20 mouse cellular contexts compared by ENCODE assay signal in genomic region chr1:151778592-151778991, GRCm38 (mm10). TPM values are rescaled to one million over a fixed set of nuclear protein-coding genes. Genes with fewer than 3 reads are reported as not detected.
A peak's percentile ranks its signal among the peaks of the same experiment; 100 is the strongest.
DNase-seq lines count a peak whose midpoint lies in the region; ATAC-seq and TF ChIP-seq lines count a peak whose summit lies in the region.
"Had no signal": no experiment of that assay in that cellular context is flagged by ENCODE, and none has a peak within 500 bp of the region (broad histone marks: within the 10 kb centered on the region; RNA-seq: fewer than 3 reads in every experiment).

No protein-coding gene starts in this region.

- H3K9ac ChIP-seq in kidney, embryonic 14.5 days (ENCODE audit: low read depth, low read length) = no peak overlapping the region
- H3K9ac ChIP-seq in liver, embryonic 13.5 days = no peak overlapping the region
- H3K9ac ChIP-seq in stomach, postnatal 0 days (ENCODE audit: low read length) = no peak overlapping the region
- H3K9ac ChIP-seq: embryonic facial prominence, embryonic 13.5 days; forebrain, embryonic 13.5 days; forebrain, postnatal 0 days; hindbrain, embryonic 13.5 days had no signal

- WGBS in kidney, adult 2 months = 63% methylated on average over 1 of the region's 1 CpGs
- 90% methylated on average over 1 of the region's 1 CpGs for WGBS in kidney, embryonic 14.5 days
- WGBS in liver, embryonic 13.5 days (ENCODE audit: insufficient replicate concordance) = 91% methylated on average over 1 of the region's 1 CpGs
- 0% methylated on average over 1 of the region's 1 CpGs for WGBS in cerebellum, adult 2 months
- WGBS in stomach, postnatal 0 days = 71% methylated on average over 1 of the region's 1 CpGs

- H3K9me3 ChIP-seq in kidney, embryonic 14.5 days (ENCODE audit: control insufficient read depth, low read length) = no peaks in the 10 kb centered on the region
- H3K9me3 ChIP-seq in G1E (replicated peaks) = no peaks in the 10 kb centered on the region
- no peaks in the 10 kb centered on the region for H3K9me3 ChIP-seq in liver, embryonic 13.5 days (replicated peaks)
- no peaks in the 10 kb centered on the region for H3K9me3 ChIP-seq in stomach, postnatal 0 days (ENCODE audit: control insufficient read depth, low read length)
- H3K9me3 ChIP-seq: embryonic facial prominence, embryonic 13.5 days; forebrain, embryonic 13.5 days; heart, embryonic 10.5 days; hindbrain, embryonic 13.5 days had no signal

- no peak for TF ChIP-seq CTCF in kidney, adult 2 months (conservative IDR thresholded peaks at IDR 0.05; ENCODE audit: insufficient read depth, insufficient read length, low read depth, low read length)
- TF ChIP-seq CTCF in G1E (IDR thresholded peaks at IDR 0.05; ENCODE audit: low read depth, low read length) = no peak
- TF ChIP-seq CTCF in cerebellum, adult 2 months (IDR thresholded peaks at IDR 0.05; ENCODE audit: borderline replicate concordance, insufficient read depth, low read depth, low read length) = no peak
- no peak for TF ChIP-seq CTCF in stomach, postnatal 0 days (IDR thresholded peaks at IDR 0.05; ENCODE audit: low read depth)

- no peak overlapping the region for H3K4me3 ChIP-seq in kidney, adult 2 months (ENCODE audit: insufficient read depth, low read depth, low read length)
- no peak overlapping the region for H3K4me3 ChIP-seq in kidney, embryonic 14.5 days (ENCODE audit: low read length)
- no peak overlapping the region for H3K4me3 ChIP-seq in G1E (ENCODE audit: low read depth, low read length)
- H3K4me3 ChIP-seq in liver, embryonic 13.5 days (replicated peaks) = no peak overlapping the region
- no peak overlapping the region for H3K4me3 ChIP-seq in cerebellum, adult 2 months (replicated peaks; ENCODE audit: insufficient read depth, low read depth, low read length)
- no peak overlapping the region for H3K4me3 ChIP-seq in stomach, postnatal 0 days (ENCODE audit: low read depth, low read length)
- H3K4me3 ChIP-seq: embryonic facial prominence, embryonic 13.5 days; forebrain, embryonic 13.5 days; heart, embryonic 10.5 days; hindbrain, embryonic 13.5 days had no signal

- no peak overlapping the region for H3K27ac ChIP-seq in kidney, adult 2 months (ENCODE audit: insufficient read depth, low read depth, low read length)
- H3K27ac ChIP-seq in kidney, embryonic 14.5 days (ENCODE audit: low read depth, low read length) = no peak overlapping the region
- 0 out of 2 replicates have a peak overlapping the region, but pooled peaks have one; percentile 25 for H3K27ac ChIP-seq in liver, embryonic 13.5 days
- no peak overlapping the region for H3K27ac ChIP-seq in cerebellum, adult 2 months (ENCODE audit: insufficient read depth, low read length)
- H3K27ac ChIP-seq in stomach, postnatal 0 days (replicated peaks) = no peak overlapping the region
- H3K27ac ChIP-seq: embryonic facial prominence, embryonic 13.5 days; forebrain, embryonic 13.5 days; heart, embryonic 10.5 days; hindbrain, embryonic 13.5 days had no signal

- TF ChIP-seq POLR2A in kidney, adult 2 months (IDR thresholded peaks at IDR 0.05; ENCODE audit: low read depth, low read length) = no peak
- no peak for TF ChIP-seq POLR2A in cerebellum, adult 2 months (IDR thresholded peaks at IDR 0.05; ENCODE audit: borderline replicate concordance, insufficient read depth, low read length)

- TF ChIP-seq EP300 in stomach, postnatal 0 days (optimal IDR thresholded peaks at IDR 0.05) = no peak

- ATAC-seq in kidney, embryonic 14.5 days (ENCODE audit: low FRiP score, low TSS enrichment) = no peak
- peak; percentile 8; the same call in 1 of the 2 replicates for ATAC-seq in G1E (ENCODE audit: extremely low read depth, insufficient number of reproducible peaks, low FRiP score, poor library complexity, severe bottlenecking)
- ATAC-seq in liver, embryonic 13.5 days (ENCODE audit: low read depth) = peak; percentile 58
- ATAC-seq in stomach, postnatal 0 days (ENCODE audit: low FRiP score, low TSS enrichment) = no peak
- ATAC-seq: forebrain, embryonic 13.5 days; forebrain, postnatal 0 days; intestine, embryonic 16.5 days had no signal

- H3K4me1 ChIP-seq in kidney, adult 2 months (ENCODE audit: control insufficient read depth, insufficient read depth, low read length) = no peaks in the 10 kb centered on the region
- H3K4me1 ChIP-seq in kidney, embryonic 14.5 days (ENCODE audit: control insufficient read depth, insufficient read depth, low read length) = no peaks in the 10 kb centered on the region
- H3K4me1 ChIP-seq in G1E (ENCODE audit: insufficient read depth, low read depth, low read length) = peaks cover 2% of the 10 kb centered on the region; the same call in 1 of the 2 replicates
- H3K4me1 ChIP-seq in liver, embryonic 13.5 days (replicated peaks) = peaks cover 11% of the 10 kb centered on the region
- H3K4me1 ChIP-seq in cerebellum, adult 2 months (ENCODE audit: control insufficient read depth, insufficient read depth, low read length) = no peaks in the 10 kb centered on the region
- no peaks in the 10 kb centered on the region for H3K4me1 ChIP-seq in stomach, postnatal 0 days (replicated peaks; ENCODE audit: control insufficient read depth, insufficient read depth)
- H3K4me1 ChIP-seq: embryonic facial prominence, embryonic 13.5 days; forebrain, embryonic 13.5 days; heart, embryonic 10.5 days; hindbrain, embryonic 13.5 days had no signal

- H3K4me2 ChIP-seq in kidney, embryonic 14.5 days (replicated peaks; ENCODE audit: low read depth, low read length) = no peak overlapping the region
- H3K4me2 ChIP-seq in liver, embryonic 13.5 days = no peak overlapping the region
- no peak overlapping the region for H3K4me2 ChIP-seq in stomach, postnatal 0 days (replicated peaks; ENCODE audit: low read depth)
- H3K4me2 ChIP-seq: embryonic facial prominence, embryonic 13.5 days; forebrain, embryonic 13.5 days; hindbrain, embryonic 13.5 days had no signal

- H3K36me3 ChIP-seq in kidney, adult 2 months (ENCODE audit: control insufficient read depth, insufficient read depth, low read length) = peaks cover 11% of the 10 kb centered on the region
- peaks cover 39% of the 10 kb centered on the region; the same call in 1 of the 2 replicates for H3K36me3 ChIP-seq in kidney, embryonic 14.5 days (ENCODE audit: control insufficient read depth, insufficient read depth, low read length)
- H3K36me3 ChIP-seq in G1E (replicated peaks) = peaks cover 81% of the 10 kb centered on the region
- H3K36me3 ChIP-seq in liver, embryonic 13.5 days = peaks cover 60% of the 10 kb centered on the region
- peaks cover 15% of the 10 kb centered on the region; the same call in 1 of the 2 replicates for H3K36me3 ChIP-seq in stomach, postnatal 0 days (ENCODE audit: control insufficient read depth, insufficient read depth, low read length)

- DNase-seq in kidney, adult 2 months = peak; percentile 21
- DNase-seq in G1E (ENCODE audit: low spot score) (no peak), R1 (ENCODE audit: low read depth, low spot score) (peak; percentile 87)
- DNase-seq in liver, embryonic 13.5 days = no peak
- DNase-seq in cerebellum, adult 2 months = no peak
- no peak for DNase-seq in stomach, postnatal 0 days (ENCODE audit: low spot score)
- DNase-seq: adrenal gland, postnatal 10 days; cerebellum, adult 11-12 months; cerebellum, adult 9-11 months; cerebellum, postnatal 36 days; forebrain, postnatal 0 days; gastrocnemius, postnatal 36 days; heart, adult 18-20 months; heart, postnatal 10 days had no signal

- H3K27me3 ChIP-seq in kidney, adult 2 months (replicated peaks; ENCODE audit: control insufficient read depth, insufficient read depth, low read length) = no peaks in the 10 kb centered on the region
- H3K27me3 ChIP-seq in kidney, embryonic 14.5 days (ENCODE audit: control insufficient read depth, insufficient read depth, low read length) = no peaks in the 10 kb centered on the region
- no peaks in the 10 kb centered on the region for H3K27me3 ChIP-seq in G1E (ENCODE audit: insufficient read depth, low read length)
- H3K27me3 ChIP-seq in liver, embryonic 13.5 days = no peaks in the 10 kb centered on the region
- H3K27me3 ChIP-seq in cerebellum, adult 2 months (ENCODE audit: control insufficient read depth, insufficient read depth, low read length) = no peaks in the 10 kb centered on the region
- no peaks in the 10 kb centered on the region for H3K27me3 ChIP-seq in stomach, postnatal 0 days (ENCODE audit: control insufficient read depth, insufficient read depth, low read length)
- H3K27me3 ChIP-seq: embryonic facial prominence, embryonic 13.5 days; forebrain, embryonic 13.5 days; hindbrain, embryonic 13.5 days had no signal

RNA-seq across cellular contexts. Expression of gene Edem3, which starts 23.4 kb away (rescaled TPM):
- 9.0 and 9.5 TPM in 2 replicates for polyA plus RNA-seq in kidney, adult 2 months (2012; rRNA removed)
- 9.1 and 21.7 TPM in 2 replicates for polyA plus RNA-seq in kidney, embryonic 14.5 days (2014; fragmentation: Nextera tagmentation; extraction: Ambion mirVana)
- total RNA-seq in G1E (2014; fragmentation: Nextera tagmentation) (31.2 and 33.7 TPM in 2 replicates), G1E (2017) (60.2 and 64.0 TPM in 2 replicates)
- 5.7 and 7.7 TPM in 2 replicates for polyA plus RNA-seq in G1E (2012)
- 5.6 and 8.7 TPM in 2 replicates for polyA plus RNA-seq in liver, embryonic 13.5 days (2015; fragmentation: Nextera tagmentation; extraction: Ambion mirVana)
- polyA plus RNA-seq in cerebellum, adult 2 months (2012; rRNA removed) = 19.9 and 21.3 TPM in 2 replicates
- 7.2 and 7.5 TPM in 2 replicates for polyA plus RNA-seq in stomach, postnatal 0 days (2015; fragmentation: Nextera tagmentation; extraction: Ambion mirVana)

Comparison
In these comparisons a context has a peak if more than half of its experiments do, and no peak if none do; other contexts are left out.
1. DNase-seq: peak in kidney, adult 2 months (single experiment) and R1 (single experiment); none in G1E (single experiment), liver, embryonic 13.5 days (single experiment), cerebellum, adult 2 months (0 of 2) and stomach, postnatal 0 days (single experiment).
2. ATAC-seq: peak in G1E (single experiment) and liver, embryonic 13.5 days (single experiment); none in kidney, embryonic 14.5 days (single experiment) and stomach, postnatal 0 days (single experiment).